Mouse (Mus musculus) CH12.LX (cell line): ENCODE measurements around the gene Slc22a14. TPM values are rescaled to one million over a fixed set of nuclear protein-coding genes. Genes with fewer than 3 reads are reported as not detected.

Experiments
- DNase-seq: peaks from one replicate; pipeline ENCODE4 v3.0.0-alpha.2; 2013; ENCODE audit errors: extremely low read depth
- H3K27ac ChIP-seq: 2 replicates; pipeline ENCODE4 v1.5.1; 2012; ENCODE audit warnings: low read depth, mild to moderate bottlenecking, control low read depth, moderate library complexity; ENCODE audit not compliant: insufficient read depth
- H3K27me3 ChIP-seq: replicated peaks from 2 replicates; pipeline ENCODE3; 2012; ENCODE audit warnings: inconsistent platforms
- H3K36me3 ChIP-seq, 2 experiments: replicated peaks in 1 of 2; 2 replicates each; pipeline versions ENCODE3 to v1.6.1; 2012; ENCODE audit warnings: inconsistent platforms in 1 of 2, low read length in 1 of 2, mild to moderate bottlenecking in 1 of 2, mixed read lengths in 1 of 2, moderate library complexity in 1 of 2; ENCODE audit not compliant: control insufficient read depth in 1 of 2, insufficient read depth in 1 of 2
- H3K4me1 ChIP-seq, 2 experiments: 2 replicates each; pipeline ENCODE4 v1.6.1; 2012; ENCODE audit warnings: inconsistent platforms in 1 of 2, moderate library complexity in 1 of 2; ENCODE audit not compliant: insufficient read depth in 2 of 2, control insufficient read depth in 1 of 2
- H3K4me2 ChIP-seq: 2 replicates; pipeline ENCODE4 v1.6.1; 2012; ENCODE audit warnings: low read depth, mild to moderate bottlenecking, control low read depth; ENCODE audit not compliant: poor library complexity, insufficient read depth, severe bottlenecking
- H3K4me3 ChIP-seq, 3 experiments: fragments of 150-350 bp in 1 of 3; sonication (generic) in 1 of 3; replicated peaks in 1 of 3; 2 replicates each; pipeline versions ENCODE3 to v1.5.1; 2011 to 2012; ENCODE audit warnings: low read depth in 2 of 3, low read length in 2 of 3, mild to moderate bottlenecking in 2 of 3, moderate library complexity in 2 of 3, control low read depth in 1 of 3, improper control_type of control experiment in 1 of 3, inconsistent platforms in 1 of 3, mixed read lengths in 1 of 3; ENCODE audit not compliant: poor library complexity in 1 of 3
- H3K79me2 ChIP-seq: replicated peaks from 2 replicates; pipeline ENCODE4 v1.6.1; 2012; ENCODE audit warnings: mild to moderate bottlenecking, moderate library complexity; ENCODE audit not compliant: control insufficient read depth, poor library complexity, insufficient read depth, severe bottlenecking; ENCODE audit errors: extremely low read depth
- H3K9ac ChIP-seq: 2 replicates; pipeline ENCODE4 v1.6.1; 2012; ENCODE audit warnings: low read depth, mild to moderate bottlenecking, control low read depth, moderate library complexity; ENCODE audit not compliant: insufficient read depth
- H3K9me3 ChIP-seq: replicated peaks from 2 replicates; pipeline ENCODE3; 2012; ENCODE audit warnings: low read length, inconsistent platforms, mixed read lengths
- BHLHE40 ChIP-seq: IDR thresholded peaks from 2 replicates; pipeline ENCODE4 v1.6.1; 2011; ENCODE audit warnings: mild to moderate bottlenecking, low read depth, low read length, improper control_type of control experiment
- ETS1 ChIP-seq: conservative IDR thresholded peaks from 2 replicates; pipeline ENCODE4 v1.6.1; 2012; ENCODE audit warnings: low read depth, mild to moderate bottlenecking, inconsistent platforms, low read length, improper control_type of control experiment, moderate library complexity
- GABPA ChIP-seq: IDR thresholded peaks from 2 replicates; pipeline ENCODE4 v1.6.1; 2012; ENCODE audit warnings: low read depth, low read length, improper control_type of control experiment, inconsistent platforms; ENCODE audit not compliant: insufficient replicate concordance
- HCFC1 ChIP-seq: IDR thresholded peaks from 2 replicates; pipeline ENCODE4 v1.6.1; 2012; ENCODE audit warnings: low read depth, mild to moderate bottlenecking, inconsistent platforms, low read length, improper control_type of control experiment
- IRF4 ChIP-seq: IDR thresholded peaks from 2 replicates; pipeline ENCODE4 v1.6.1; 2014; ENCODE audit warnings: low read depth, mild to moderate bottlenecking, inconsistent platforms, low read length, improper control_type of control experiment
- JUN ChIP-seq: IDR thresholded peaks from 2 replicates; pipeline ENCODE4 v1.6.1; 2011; ENCODE audit warnings: low read depth, mild to moderate bottlenecking, low read length, improper control_type of control experiment, moderate library complexity; ENCODE audit not compliant: insufficient read depth
- MAFK ChIP-seq: IDR thresholded peaks from 2 replicates; pipeline ENCODE4 v1.6.1; 2011; ENCODE audit warnings: low read length, improper control_type of control experiment; ENCODE audit not compliant: insufficient replicate concordance
- MAZ ChIP-seq: IDR thresholded peaks from 2 replicates; pipeline ENCODE4 v1.6.1; 2012; ENCODE audit warnings: low read depth, mild to moderate bottlenecking, inconsistent platforms, low read length, improper control_type of control experiment, moderate library complexity
- MEF2A ChIP-seq: IDR thresholded peaks from 2 replicates; pipeline ENCODE4 v1.6.1; 2014; ENCODE audit warnings: low read depth, mild to moderate bottlenecking, inconsistent platforms, low read length, improper control_type of control experiment, borderline replicate concordance
- NELFE ChIP-seq: IDR thresholded peaks from 2 replicates; pipeline ENCODE4 v1.6.1; 2011; ENCODE audit warnings: low read depth, low read length, improper control_type of control experiment
- RAD21 ChIP-seq: IDR thresholded peaks from 2 replicates; pipeline ENCODE4 v1.6.1; 2011; ENCODE audit warnings: low read depth, mild to moderate bottlenecking, low read length, improper control_type of control experiment, moderate library complexity
- SIN3A ChIP-seq: IDR thresholded peaks from 2 replicates; pipeline ENCODE4 v1.6.1; 2012; ENCODE audit warnings: low read length, improper control_type of control experiment, inconsistent platforms
- TBP ChIP-seq: conservative IDR thresholded peaks from 2 replicates; pipeline ENCODE4 v1.6.1; 2011; ENCODE audit warnings: low read depth, low read length, improper control_type of control experiment
- TCF12 ChIP-seq: IDR thresholded peaks from 2 replicates; pipeline ENCODE4 v1.6.1; 2014; ENCODE audit warnings: low read depth, mild to moderate bottlenecking, inconsistent platforms, low read length, improper control_type of control experiment
- USF1 ChIP-seq: IDR thresholded peaks from 2 replicates; pipeline ENCODE4 v1.6.1; 2014; ENCODE audit warnings: low read depth, mild to moderate bottlenecking, inconsistent platforms, low read length, improper control_type of control experiment
- dilution Hi-C: fragments of 300-500 bp; cut with MboI; formaldehyde crosslinking; loops from 2 replicates; pipeline ENCODE4 v1.14.3; 2020; ENCODE audit warnings: low sequenced_read_pairs; ENCODE audit not compliant: extremely low pct_unique_long_range_greater_than_20kb, extremely low pct_ligation_motif_present
- in situ Hi-C: fragments of 300-500 bp; cut with MboI; formaldehyde crosslinking; loops from 3 replicates; pipeline ENCODE4 v1.14.3; 2019; ENCODE audit warnings: low sequenced_read_pairs, low pct_ligation_motif_present, low pct_unique_long_range_greater_than_20kb, mixed read lengths
- polyA plus RNA-seq: library from polyadenylated mRNA; unstranded; fragments of >175 nt; gene quantifications from 2 replicates; pipeline ENCODE4 v1.2.1, GENCODE M21; 2012; ENCODE audit warnings: low read depth; ENCODE audit not compliant: insufficient read length
- total RNA-seq, 2 experiments: library from RNA; depleted of rRNA; stranded (reverse); fragments of 300-350 nt in 1 of 2; fragments of >200 nt in 1 of 2; gene quantifications; 2 replicates each; pipeline ENCODE4 v1.2.3; 2012 to 2014

Slc22a14 gene
- total and polyA plus RNA-seq, 3 experiments = not detected

- no peak overlapping the region for H3K4me2 ChIP-seq
- in situ Hi-C loops = no loop called here
- TF ChIP-seq MAFK (no peak), SIN3A (no peak), HCFC1 (no peak), TCF12 (no peak), JUN (no peak), NELFE (no peak), MEF2A (no peak), TBP (no peak), ETS1 (no peak), USF1 (no peak), RAD21 (no peak)
- TF ChIP-seq, all 38 proteins: peak for 0
- no peaks in the 10 kb centered on the region for H3K79me2 ChIP-seq
- no peaks in the 10 kb centered on the region for H3K27me3 ChIP-seq
- peaks cover 3 to 24% of the 10 kb centered on the region in 2 experiments for H3K36me3 ChIP-seq
- no peak for DNase-seq
- peaks cover 14 to 22% of the 10 kb centered on the region in 2 experiments for H3K4me1 ChIP-seq
- dilution Hi-C loops = no loop called here
- no peak overlapping the region for H3K9ac ChIP-seq
- H3K4me3 ChIP-seq = no peak overlapping the region
- H3K27ac ChIP-seq = no peak overlapping the region
- no peaks in the 10 kb centered on the region for H3K9me3 ChIP-seq
Observed at GRCm38 (mm10) chr9:119143372-119143771, 222.0 kb downstream of the Slc22a14 start.

- Histone ChIP-seq H3K36me3 (peaks cover 3 to 34% of the 10 kb centered on the region in 2 experiments), H3K4me1 (peaks cover 13 to 19% of the 10 kb centered on the region in 2 experiments), H3K4me3 (no peak overlapping the region), H3K27ac (no peak overlapping the region), H3K79me2 (no peaks in the 10 kb centered on the region), H3K9ac (no peak overlapping the region), H3K27me3 (no peaks in the 10 kb centered on the region), H3K4me2 (no peak overlapping the region), H3K9me3 (no peaks in the 10 kb centered on the region)
- in situ Hi-C loops = no loop called here
- no peak for TF ChIP-seq BHLHE40
- no peak for TF ChIP-seq GABPA
- TF ChIP-seq IRF4 = no peak
- no peak for TF ChIP-seq MAZ
- no peak for TF ChIP-seq MEF2A
- dilution Hi-C loops = no loop called here
- no peak for DNase-seq
Observed at GRCm38 (mm10) chr9:119142066-119142465, 223.3 kb downstream of the Slc22a14 start.
